Mouse (Mus musculus) left cerebral cortex, adult 11 months (tissue): Measurements from ENCODE around the gene Nelfe.
"Not testable (repeated sequence)": the region's sequence is repeated elsewhere in the genome, so short reads cannot be mapped to it uniquely, and the experiment has no call there.

Experiments used
- DNase-seq: peaks from one replicate; pipeline ENCODE4 v3.0.0; 2022; ENCODE audit warnings: low spot score

The Nelfe gene

DNA sequence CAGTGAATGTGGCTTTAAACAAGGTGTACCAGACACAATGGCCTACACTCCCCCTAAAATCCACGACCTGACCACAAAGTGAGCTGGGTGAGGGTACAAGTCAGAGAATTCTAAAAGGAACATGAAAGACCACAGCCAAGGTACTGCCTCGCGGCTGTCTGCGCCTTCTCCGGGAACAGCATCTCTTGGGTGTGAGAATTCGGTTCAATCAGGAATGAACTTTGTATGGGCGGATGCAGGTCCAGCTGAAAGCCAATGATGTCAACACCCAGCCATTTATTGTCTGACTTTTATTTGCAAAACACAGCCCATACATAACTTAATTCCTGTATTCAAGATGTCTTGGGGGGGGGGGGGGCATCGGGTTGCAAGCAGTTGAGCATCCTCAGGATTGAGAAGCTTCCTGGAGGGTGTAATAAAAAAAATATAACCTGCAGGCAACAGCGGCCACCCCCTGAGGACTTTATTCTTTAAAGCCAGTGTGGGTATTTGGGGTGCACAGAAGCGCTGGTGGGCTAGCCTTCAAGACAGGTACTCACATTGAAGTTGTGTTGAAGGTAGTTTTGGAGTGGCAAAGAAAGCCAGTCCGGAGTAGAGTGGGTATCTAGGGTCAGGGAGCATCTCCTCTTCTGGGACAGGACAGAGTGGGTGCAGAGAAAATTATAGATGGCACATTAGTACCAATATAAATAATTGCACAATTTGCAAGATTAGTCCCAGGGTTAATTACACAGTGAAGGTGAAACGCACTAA, 43.1 kb downstream of the Nelfe start:
- no peak for DNase-seq

DNA sequence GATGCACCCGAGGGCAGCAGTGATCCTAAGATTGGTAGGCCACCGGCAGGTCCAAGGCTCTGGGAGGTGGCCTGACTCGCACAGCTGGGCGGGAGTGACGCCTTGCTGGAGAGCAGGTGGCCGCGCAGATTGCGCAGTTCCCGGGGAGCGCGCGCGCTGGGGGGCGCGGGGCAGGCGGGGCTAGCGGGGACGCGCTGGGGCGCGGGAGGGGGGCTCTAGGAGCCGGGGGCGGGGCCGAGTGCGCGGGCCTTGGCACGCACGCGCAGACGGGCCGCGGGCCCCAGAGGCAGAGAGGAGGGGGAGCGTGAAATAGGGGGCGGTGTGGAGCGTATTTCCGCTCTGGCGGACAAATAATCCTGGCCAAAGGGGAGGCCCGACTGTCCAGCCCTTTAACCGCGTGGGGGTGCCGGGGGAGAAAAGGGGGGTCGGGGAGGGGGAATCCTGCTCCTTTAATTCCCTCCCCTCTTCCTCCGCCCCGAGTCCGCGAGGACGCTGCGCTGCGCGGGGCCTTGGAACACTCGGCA, 43.9 kb downstream of the Nelfe start:
- peak; percentile 90 for DNase-seq

DNA sequence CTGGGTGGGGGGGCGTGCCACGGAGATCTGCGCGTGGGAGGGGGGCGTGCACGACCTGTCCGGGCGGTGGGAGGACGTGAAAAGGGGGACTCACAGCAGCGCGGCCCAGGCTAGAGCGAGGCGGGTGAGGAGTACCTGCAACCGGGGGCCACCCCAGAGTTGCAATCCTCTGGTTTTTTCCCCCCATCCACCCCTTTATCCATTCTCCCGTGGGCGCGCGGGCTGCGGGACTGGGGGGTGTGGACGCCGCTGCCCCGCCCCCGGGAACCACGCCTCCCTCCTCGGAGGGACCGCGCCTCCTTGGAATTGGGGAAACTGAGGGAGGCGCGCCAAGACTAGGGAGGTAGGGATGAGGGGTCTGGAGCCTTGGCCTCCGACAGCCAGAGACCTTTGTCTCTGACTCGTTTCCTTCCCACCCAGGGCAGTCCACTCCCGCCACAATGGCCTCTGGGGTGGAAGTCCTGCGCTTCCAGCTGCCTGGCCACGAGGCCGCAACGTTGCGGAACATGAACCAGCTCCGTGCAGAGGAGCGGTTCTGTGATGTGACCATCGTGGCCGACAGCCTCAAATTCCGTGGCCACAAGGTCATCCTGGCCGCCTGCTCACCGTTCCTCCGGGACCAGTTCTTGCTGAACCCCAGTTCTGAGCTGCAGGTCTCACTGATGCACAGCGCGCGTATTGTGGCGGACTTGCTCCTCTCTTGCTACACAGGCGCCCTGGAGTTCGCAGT, 44.8 kb downstream of the Nelfe start:
- peak; percentile 63 for DNase-seq

DNA sequence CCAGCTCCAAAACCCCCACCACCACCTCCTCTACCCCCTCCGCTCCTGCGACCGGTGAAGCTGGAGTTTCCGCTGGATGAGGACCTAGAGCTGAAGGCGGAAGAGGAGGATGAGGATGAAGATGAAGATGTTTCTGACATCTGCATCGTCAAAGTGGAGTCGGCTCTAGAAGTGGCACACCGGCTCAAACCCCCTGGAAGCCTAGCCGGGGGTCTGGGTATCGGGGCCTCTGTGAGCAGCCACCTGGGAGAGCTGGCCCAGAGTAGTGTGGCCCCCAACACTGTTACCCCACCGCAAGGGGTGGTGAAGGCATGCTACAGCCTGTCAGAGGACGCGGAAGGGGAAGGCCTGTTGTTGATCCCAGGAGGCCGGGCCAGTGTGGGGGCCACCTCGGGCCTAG, 45.5 kb downstream of the Nelfe start:
- no peak for DNase-seq

DNA sequence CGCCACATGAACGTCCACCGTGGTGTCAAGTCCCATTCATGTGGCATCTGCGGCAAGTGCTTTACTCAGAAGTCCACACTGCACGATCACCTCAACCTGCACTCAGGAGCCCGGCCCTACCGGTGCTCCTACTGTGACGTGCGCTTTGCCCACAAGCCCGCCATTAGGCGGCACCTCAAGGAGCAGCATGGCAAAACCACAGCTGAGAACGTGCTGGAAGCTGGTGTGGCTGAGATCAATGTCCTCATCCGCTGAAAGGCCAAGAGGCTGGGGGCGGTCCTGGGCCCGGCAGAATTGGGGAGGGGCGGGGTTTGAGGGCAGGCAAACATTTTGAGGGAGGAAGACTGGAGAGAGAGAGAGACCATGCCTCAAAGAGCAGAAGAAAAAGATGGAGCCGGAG, 46.2 kb downstream of the Nelfe start:
- DNase-seq = no peak

DNA sequence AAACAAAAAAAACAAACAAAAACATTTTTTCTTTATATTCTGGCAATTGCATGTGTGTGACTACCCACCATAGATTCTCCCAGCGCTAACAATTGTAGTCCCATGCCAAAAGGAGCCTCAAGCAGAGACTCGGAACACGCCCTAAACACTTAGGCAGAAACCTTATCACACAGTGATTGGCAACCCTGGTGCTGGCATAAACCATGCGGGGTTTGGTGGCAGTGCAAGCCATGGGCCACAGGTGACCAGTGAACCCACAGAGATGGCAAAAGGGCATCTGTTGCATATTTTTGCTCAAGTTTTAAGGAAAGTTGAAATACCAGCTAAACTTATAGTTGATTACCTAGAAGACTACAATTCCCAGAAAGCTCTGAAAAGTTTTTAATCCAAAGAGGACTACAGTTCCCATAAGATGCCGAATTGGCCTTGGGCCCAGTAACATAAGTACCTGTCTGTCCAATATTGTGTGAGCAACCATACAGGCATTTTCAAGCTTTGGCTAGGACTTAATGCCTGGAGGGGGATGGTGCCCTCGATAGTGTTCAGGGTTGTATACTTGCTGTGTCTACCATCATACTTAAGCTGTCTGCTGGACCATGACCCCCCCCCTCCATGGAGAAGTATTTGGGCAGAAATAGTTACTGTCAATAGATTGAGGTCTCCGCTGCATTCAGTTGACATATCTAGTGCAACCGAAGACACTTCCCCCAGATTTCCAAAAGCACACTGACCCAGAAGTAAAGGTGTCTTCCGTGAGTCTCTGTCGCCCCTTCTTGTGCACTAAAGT, 47.4 kb downstream of the Nelfe start:
- no peak for DNase-seq

DNA sequence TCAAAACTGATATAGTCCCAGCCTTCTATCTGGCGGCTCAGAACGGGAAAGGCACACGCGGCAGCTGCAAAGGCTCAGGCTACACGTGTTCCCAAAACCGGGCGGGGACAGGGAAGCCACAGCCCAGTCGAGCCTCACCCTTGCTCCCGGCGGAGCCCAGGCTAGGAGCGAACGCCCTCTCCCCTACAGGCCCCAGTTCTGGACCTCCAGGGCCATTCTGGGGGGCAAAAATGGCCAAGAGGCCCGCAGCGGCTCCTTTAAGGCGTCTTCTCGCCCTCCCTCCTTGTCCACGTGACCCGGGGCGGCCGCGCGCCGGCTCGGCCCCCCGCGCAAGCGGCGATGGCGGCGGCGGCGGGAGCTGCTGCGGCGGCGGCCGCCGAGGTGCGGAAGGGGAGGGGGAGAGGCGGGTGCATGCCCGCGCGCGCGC, 48.0 kb downstream of the Nelfe start, which contains the start of the genes C2 and Ehmt2:
TSS of gene C2 (minus strand) at position 106 of the 427 bp plus-strand sequence.
TSS of gene Ehmt2 (plus strand) at position 310 of the 427 bp plus-strand sequence.
- DNase-seq = peak; percentile 71

DNA sequence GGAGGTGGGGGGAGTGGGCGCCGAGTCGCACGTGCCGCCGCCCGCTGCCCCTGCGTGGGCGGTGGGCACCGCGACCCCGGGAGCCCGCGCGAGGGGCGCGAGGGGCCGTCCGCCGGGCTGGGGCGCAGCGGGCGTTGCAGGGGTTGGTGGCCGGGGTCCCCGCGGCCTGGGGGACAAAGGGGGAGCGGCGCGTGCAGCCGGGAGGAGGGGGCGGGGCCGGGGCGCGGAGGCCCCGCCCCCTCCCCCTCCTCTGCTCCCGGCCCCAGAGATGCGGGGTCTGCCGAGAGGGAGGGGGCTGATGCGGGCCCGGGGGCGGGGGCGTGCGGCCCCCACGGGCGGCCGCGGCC, 48.5 kb downstream of the Nelfe start:
- DNase-seq = no peak

DNA sequence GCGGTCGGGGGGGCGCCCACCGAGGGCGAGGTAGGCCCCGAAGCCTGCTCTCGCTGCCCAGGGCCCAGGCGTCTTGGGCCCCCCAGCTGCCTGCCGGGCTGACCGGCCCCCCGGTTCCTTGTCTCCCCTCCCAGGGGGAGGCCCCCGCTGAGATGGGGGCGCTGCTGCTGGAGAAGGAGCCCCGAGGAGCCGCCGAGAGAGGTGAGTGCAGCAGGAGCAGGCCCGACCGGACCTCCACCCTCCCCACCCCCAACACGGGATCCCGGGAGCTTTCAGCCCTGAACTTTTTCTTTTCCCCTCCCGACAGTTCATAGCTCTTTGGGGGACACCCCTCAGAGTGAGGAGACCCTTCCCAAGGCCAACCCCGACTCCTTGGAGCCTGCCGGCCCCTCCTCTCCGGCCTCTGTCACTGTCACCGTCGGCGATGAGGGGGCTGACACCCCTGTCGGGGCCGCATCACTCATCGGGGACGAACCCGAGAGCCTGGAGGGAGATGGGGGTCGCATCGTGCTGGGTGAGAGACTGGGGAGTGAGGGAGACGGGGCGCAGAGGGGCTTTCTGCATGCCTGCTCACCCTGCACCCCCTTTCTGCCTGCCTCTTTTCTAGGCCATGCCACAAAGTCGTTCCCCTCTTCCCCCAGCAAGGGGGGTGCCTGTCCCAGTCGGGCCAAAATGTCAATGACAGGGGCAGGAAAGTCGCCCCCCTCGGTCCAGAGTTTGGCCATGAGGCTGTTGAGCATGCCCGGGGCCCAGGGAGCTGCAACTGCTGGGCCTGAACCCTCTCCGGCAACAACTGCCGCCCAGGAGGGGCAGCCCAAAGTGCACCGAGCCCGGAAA, 49.1 kb downstream of the Nelfe start:
- no peak for DNase-seq

DNA sequence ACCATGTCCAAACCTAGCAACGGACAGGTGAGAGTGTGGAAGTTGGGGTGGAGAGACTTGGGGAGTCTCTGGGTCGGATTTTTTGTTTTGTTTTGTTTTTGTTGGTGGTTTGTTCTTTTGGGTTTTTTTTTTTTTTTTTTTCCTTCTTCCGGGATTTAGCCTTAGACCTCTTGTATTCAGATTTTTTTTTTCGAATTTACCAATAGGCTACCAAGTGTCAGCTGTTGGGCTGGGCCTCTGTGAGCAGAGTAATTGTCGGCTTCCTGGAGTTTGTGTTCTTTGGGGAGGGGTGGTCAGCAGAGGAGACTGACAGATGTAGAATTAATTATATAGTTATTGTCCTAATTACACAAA, 49.7 kb downstream of the Nelfe start:
- DNase-seq = no peak

DNA sequence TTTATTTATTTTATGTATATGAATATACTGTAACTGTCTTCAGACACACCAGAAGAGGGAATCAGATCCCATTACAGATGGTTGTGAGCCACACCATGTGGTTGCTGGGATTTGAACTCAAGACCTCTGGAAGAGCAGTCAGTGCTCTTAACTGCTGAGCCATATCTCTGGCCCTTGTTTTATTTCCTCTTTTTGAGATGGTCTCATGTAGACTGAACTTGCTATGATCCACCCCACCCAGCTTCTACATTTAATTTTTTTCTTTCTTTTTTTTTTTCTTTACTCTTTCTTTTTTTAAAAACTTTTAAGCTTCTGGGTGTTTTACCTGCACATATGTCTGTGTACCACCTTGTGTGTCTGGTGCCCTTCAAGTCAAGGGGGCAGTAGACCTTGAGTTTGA, 50.6 kb downstream of the Nelfe start:
- DNase-seq = not testable (repeated sequence)

DNA sequence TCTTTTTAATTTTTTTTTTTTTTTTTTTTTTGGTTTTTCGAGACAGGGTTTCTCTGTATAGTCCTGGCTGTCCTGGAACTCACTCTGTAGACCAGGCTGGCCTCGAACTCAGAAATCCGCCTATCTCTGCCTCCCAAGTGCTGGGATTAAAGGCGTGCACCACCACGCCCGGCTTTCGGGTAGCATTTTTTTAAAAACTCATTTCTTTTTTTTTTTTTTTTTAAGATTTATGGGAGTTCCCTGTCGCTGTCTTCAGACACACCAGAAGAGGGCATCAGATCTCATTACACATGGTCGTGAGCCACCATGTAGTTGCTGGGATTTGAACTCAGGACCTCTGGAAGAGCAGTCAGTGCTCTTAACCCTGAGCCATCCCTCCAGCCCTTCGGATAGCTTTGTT, 51.8 kb downstream of the Nelfe start:
- not testable (repeated sequence) for DNase-seq

DNA sequence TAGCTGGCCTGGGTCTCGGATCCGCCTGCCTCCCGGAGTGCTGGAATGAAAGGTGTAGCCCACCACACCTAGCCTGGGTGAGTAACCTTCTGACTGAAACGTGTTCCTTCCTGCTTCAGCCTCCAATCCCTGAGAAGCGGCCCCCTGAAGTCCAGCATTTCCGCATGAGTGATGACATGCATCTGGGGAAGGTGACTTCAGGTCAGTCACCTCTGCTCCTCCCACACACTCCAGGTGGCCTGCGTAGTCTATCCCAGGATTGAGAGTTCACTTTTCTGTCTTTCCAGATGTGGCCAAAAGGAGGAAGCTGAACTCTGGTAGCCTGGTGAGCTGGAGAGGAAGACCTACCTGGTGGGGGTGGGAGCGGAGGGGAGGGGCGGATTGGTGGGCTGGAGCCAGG, 52.7 kb downstream of the Nelfe start:
- DNase-seq = no peak
